Mouse (Mus musculus) 416B (cell line): Measurements from ENCODE around the gene Ndufs2.
"Not testable (repeated sequence)": the region's sequence is repeated elsewhere in the genome, so short reads cannot be mapped to it uniquely, and the experiment has no call there.

ENCODE experiments used
- DNase-seq: peaks from one replicate; pipeline ENCODE4 v3.0.0; 2011; ENCODE audit warnings: low read depth

The Ndufs2 gene

GRCm38 (mm10) chr1:171256095-171256818 is 5.1 kb upstream of the Ndufs2 start:
- DNase-seq, result no peak

- DNase-seq, result no peak
Observed at GRCm38 (mm10) chr1:171252415-171252814, 1.2 kb upstream of the Ndufs2 start.

GRCm38 (mm10) chr1:171251594-171252324 is 571 bp upstream of the Ndufs2 start:
- no peak for DNase-seq

GRCm38 (mm10) chr1:171249913-171250600 is 1.1 kb downstream of the Ndufs2 start, which contains the start of gene Adamts4:
Adamts4 (plus strand) TSS chr1:171250421.
- no peak for DNase-seq

DNA sequence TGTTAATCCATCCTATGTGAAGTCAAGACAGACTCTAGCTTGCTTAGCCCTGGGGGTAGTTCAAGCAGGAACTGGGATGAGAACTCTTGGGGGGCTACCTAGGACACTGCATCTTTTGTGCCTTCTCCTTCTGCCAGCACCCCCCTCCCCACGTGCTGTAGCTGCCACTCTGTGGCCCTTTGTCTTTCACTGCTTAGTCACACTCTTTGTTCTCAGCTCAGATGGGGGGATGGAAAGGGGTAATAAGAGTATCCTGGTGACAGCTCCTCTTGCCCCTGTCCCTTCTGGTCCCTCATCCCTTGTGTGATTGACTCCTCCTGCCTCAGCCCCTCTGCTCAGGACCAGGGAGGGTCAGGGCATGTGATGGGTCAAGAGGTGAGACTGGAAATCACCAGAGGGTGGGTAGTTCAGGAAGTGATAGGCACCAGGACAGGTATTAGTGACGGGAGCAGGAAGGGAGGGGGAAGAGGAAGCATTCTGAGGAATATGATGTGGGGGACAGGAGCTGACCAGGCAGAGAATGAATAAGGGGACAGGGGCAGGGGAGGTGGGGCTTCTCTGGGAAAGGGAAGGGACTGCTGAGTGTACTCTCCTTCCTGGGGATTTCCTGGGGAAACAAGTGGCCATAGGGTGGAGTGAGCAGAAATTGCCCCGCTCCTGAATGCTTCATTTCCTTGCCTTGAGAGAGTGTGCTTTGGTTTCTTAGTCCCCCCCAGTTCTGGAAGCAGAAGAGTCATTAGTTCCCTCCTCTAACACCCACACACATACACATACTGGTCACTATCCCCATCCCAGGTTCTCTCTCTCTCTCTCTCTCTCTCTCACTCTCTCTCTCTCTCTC is 2.6 kb downstream of the Ndufs2 start:
- DNase-seq, result peak; percentile 65

- DNase-seq, result peak; percentile 44
Observed at GRCm38 (mm10) chr1:171247916-171248315, 3.3 kb downstream of the Ndufs2 start.

DNA sequence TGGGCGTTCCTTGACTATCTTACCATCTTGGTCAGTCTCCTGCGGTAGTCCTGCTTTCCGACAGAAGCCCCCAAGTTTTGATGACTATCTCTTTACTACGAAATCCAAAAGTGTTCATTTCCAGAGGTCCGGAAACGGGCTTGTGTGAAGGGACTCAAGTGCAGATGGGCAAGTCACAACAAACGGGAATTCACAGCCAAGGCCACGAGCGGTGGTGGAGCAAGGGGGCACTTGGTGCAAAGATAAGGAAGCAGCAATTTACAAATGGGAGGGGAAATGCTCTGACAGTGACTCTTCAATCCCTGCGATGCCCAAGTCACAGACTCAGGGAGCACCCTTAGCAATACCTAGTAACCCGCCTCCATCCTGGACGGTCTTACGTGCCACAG is 3.7 kb downstream of the Ndufs2 start:
- DNase-seq, result no peak

DNA sequence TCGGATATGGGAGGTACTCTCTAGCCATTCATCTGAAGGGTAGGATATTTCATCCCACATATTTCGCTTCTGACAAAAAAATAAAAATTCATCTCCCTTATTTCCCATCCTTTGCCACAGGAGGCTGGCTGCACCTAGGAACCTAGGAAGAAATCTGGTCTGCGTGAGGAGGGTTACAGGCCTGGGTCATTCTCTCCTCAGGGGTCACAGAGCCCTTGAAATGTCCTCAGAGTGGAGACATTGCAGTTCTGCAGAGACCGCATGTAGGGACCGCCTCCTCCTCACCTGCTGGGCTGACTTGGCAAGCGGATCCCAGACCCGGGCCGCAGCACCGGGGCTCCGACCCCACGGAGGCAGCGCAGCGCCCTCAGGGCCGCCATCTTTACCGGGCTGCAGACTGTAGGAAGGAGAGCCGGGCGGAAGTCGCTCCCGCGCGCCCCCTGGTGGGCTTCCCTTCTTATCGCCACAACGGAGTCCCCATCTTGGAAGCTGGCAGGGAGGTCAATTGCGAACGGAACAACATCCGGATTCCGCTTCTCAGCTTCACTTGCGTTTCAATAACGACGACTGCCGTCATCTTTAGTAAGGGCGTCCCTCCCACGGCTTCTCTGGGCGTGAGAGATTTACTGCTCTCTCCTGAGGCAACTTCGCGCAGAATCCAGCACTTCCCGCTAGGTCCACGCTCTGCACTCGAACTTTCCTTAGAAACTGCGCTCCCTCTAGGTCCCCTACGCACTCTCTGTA is 4.3 kb downstream of the Ndufs2 start:
- DNase-seq, result peak; percentile 99

DNA sequence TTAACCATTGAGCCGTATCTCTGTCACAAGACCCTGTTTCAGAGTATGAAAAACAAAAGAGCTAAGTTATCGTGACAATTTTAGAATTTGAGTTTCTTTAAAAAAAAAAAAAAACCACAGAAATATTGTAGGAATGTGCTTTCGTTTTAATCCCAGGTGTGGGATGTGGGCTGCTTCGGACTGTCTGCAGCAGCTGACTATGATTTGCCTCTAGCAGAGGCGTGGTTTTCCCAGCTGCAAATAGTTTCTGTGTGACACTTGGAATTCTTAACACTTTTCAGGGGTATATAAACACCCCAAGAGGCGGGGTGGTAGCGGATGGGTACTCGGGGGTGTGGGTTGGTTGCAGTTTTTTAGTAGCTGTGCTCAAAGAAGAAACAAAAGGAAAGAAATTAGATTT is 5.8 kb downstream of the Ndufs2 start:
- no peak for DNase-seq

DNA sequence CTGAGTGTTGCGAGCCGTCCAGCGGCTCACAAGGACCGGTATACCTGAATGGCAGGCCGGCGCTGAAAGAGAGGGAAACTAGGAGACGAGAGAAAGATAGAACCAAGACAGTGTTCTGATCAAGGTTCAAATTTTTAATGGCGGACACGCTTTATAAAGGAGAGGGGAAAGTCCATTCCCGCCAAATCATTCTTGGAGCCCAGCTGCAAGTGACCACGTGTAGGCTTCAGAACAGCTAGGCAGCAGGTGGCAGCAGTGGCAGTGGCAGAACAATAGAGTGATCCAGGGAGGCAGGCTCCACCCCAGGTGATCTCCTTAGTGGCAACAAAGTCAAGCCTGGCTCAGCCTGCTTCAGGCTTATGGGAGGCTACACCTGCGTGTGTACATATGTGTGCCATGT is 9.2 kb downstream of the Ndufs2 start:
- not testable (repeated sequence) for DNase-seq

GRCm38 (mm10) chr1:171240911-171241310 is 10.3 kb downstream of the Ndufs2 start:
- DNase-seq, result no peak

DNA sequence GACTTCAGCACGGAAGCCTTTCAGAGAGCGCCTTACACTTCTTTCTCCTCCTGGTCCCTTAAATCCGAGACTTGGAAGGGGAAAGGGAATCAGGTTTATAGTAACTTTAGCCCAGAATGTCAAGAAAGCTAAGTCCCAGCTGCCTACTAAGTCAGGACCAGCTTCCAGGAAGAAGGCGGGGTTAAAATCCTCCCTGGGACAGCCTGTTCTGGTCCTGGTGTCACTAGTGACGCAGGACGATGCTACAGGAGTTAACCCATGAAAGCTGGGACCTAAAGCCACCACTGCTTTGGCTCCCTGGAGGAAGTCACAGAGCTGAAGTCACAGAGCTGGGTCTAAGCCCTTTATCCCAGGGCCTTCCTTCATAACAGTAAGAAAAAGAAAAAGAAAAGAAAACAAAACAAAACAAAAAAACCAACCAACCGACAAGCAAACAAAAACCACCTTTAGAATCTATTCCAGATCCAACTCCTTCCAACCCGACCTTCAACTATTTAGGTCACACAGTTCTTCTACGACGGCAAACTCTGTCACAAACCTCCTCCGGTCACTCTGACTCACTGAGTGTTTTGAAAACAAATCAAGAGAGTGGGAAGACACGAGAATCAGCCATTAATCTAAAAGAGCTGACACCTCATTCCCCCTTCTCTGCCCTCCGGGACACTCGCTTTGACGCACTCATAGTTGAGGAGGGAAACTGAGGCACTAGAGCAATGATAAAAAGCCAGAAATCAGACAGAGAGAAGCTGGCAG is 11.0 kb downstream of the Ndufs2 start:
- DNase-seq, result no peak

DNA sequence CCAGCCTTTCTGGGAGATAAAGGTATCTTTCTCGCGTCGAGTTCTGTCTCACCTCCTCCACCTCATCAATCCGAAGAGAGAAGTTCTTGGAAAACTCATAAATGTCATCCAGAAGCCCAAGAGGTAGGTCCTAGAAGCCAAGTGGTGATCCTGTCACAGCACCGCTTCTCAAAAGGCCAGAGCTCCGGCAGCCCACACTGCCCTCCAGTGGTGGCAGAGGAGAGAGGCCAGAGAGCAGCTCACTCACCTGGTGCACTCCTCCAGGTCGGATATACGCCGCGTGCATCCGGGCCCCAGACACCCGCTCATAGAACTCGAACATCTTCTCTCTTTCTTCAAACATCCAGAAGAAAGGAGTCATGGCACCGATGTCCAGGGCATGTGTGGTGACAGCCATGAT is 12.7 kb downstream of the Ndufs2 start:
- peak; percentile 68 for DNase-seq

DNA sequence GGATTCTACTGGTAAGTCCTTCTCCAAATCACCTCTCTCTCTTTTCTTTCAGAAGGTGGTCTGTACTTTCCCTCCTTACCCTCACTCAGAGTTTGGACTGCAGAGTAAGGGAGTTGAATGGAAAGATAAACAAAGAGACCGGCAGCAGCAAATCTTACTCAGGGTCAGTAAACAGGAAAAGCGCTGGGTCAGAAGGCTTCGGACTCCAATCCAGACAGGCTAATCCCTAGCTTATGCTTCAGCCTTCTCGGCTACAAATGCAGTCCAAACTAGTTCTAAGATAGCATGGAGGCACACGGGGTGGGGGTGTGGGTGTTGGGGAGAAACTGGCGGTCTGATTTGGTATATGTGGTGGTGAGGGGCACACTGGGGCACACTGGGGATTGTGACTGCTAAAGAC is 13.8 kb downstream of the Ndufs2 start:
- DNase-seq, result no peak

GRCm38 (mm10) chr1:171235791-171236190 is 15.4 kb downstream of the Ndufs2 start:
- DNase-seq, result no peak

DNA sequence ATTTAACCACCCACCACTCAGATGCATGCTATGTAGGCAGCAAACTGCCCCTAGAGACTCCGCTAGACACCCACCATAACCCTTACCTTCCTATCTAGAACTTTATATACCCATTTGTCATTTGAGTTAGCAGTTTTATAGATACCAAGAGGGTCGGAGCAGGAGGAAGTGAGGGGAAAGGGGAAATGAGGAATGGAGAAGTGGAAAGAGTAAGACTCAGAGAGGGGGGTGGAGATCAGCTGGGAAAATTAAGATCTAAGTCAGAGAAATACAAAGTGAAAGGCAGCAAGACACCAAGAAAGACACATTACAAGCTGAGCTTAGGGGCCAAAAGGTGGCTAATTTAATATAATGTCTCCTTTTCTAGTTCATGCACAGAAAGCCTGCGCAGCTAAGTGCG is 16.6 kb downstream of the Ndufs2 start:
- no peak for DNase-seq

- DNase-seq, result peak; percentile 91
Observed at GRCm38 (mm10) chr1:171234126-171234525, 17.1 kb downstream of the Ndufs2 start, which contains the start of gene Fcer1g. Fcer1g (minus strand) TSS chr1:171234365.

DNA sequence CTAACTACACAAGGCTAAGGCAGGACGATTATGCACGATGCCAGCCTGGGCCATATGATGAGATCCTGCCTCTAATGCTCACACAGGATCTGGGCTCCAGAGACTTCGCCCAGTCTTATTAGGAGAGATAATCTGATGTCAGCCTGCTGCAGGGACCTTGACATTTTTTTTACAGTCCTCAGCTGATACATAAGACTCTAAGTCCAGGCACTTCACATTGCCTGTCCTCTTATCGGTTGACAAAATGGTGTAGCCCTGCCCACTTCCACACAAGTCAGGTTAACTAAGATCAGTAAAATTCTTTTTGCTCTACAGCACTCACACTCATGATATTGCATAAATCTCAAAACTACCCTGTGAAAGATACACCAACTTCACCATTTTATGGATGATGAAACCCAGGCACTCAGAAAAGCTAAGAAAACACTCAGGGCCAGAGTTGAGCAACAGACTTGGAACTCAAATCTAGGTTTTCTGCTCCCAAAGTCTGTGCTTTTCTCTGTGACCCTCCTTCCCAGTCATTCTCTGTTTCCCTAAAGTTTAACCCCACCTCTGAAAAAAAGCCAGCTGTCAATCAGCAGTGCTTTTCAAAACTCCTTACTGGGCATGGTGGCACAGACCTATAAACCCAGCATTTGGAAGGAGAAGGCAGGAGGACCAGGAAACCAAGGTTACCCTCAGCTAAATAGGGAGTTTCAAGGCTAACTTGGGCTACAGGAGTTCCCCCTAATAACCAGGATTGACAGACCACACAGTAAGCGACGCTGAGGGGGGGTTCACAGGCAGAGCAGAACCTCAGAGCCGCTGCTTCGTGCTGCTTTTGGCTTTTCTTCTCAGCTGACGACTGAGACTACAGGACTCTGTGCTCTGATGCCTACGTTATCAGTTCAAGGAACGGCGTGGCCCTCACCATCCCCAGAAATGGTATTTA is 18.1 kb downstream of the Ndufs2 start:
- peak; percentile 54 for DNase-seq

DNA sequence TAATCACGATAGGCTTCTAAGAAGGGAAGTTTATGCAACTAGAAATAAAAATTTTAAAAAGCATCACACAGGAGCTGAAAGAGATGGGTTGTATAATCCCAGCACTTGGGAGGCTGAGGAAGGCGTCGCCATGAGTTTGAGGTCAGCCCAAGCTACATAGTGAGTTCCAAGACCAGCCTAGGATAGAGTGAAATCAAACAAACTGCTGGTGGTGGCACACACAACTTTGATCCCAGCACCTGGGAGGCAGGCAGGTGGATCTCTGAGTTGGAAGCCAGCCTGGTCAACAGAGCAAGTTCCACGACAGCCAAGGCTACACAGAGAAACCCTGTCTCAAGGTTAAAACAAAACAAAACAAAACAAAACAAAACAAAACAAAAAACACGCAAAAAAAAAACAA is 18.8 kb downstream of the Ndufs2 start:
- no peak for DNase-seq
